Mouse (Mus musculus): Measurements from ENCODE around the gene Eif4a3.
A peak's percentile ranks its signal among the peaks of the same experiment; 100 is the strongest.

GRCm38 (mm10) chr11:119304904-119305712 is 5.2 kb upstream of the Eif4a3 start:
- no peak for TF ChIP-seq EP300 (IDR thresholded peaks at IDR 0.05; ENCODE audit: low read depth in 1 of 2, low read length in 2 of 2)
- TF ChIP-seq CTCF (IDR thresholded peaks at IDR 0.05 in 2 of 3, conservative IDR thresholded peaks at IDR 0.05 in 1 of 3; ENCODE audit: control insufficient read depth in 1 of 3, insufficient read depth in 1 of 3, low read depth in 2 of 3, low read length in 3 of 3, poor library complexity in 1 of 3, severe bottlenecking in 1 of 3): peak; percentile 83 to 91 (median 84)
- no peak for TF ChIP-seq USF2 (IDR thresholded peaks at IDR 0.05; ENCODE audit: borderline replicate concordance in 1 of 2, insufficient read depth in 1 of 2, low read depth in 1 of 2, low read length in 2 of 2)
- peak; percentile 46 for TF ChIP-seq ZC3H11A (IDR thresholded peaks at IDR 0.05; ENCODE audit: low read depth, low read length)
- no peak for TF ChIP-seq USF1 (IDR thresholded peaks at IDR 0.05; ENCODE audit: low read depth, low read length)
- TF ChIP-seq POLR2A (IDR thresholded peaks at IDR 0.05; ENCODE audit: control insufficient read depth in 1 of 2, insufficient read depth in 1 of 2, low read depth in 1 of 2, low read length in 2 of 2, poor library complexity in 1 of 2): no peak
- TF ChIP-seq BHLHE40 (IDR thresholded peaks at IDR 0.05; ENCODE audit: borderline replicate concordance, low read depth, low read length): no peak
- TF ChIP-seq MAX (IDR thresholded peaks at IDR 0.05; ENCODE audit: low read length): no peak
- no peak for TF ChIP-seq MAFK (IDR thresholded peaks at IDR 0.05; ENCODE audit: borderline replicate concordance, low read depth, low read length)
- no peak for TF ChIP-seq NRF1 (IDR thresholded peaks at IDR 0.05; ENCODE audit: insufficient read depth, low read depth, low read length, poor library complexity, severe bottlenecking)
- TF ChIP-seq GABPA (IDR thresholded peaks at IDR 0.05; ENCODE audit: low read depth, low read length): no peak
- peak; percentile 84 for TF ChIP-seq SMC3 (IDR thresholded peaks at IDR 0.05; ENCODE audit: low read depth, low read length)
- no peak for TF ChIP-seq SIN3A (IDR thresholded peaks at IDR 0.05; ENCODE audit: low read length)
